Comparison of ENCODE assay signal across 8 mouse cellular contexts in genomic region chr10:8213906-8214421, GRCm38 (mm10).
DNase-seq lines count a peak whose midpoint lies in the region; ATAC-seq lines count a peak whose summit lies in the region.

No protein-coding gene starts in this region.

- peak overlapping the region; percentile 38 for H3K4me2 ChIP-seq in lung, embryonic 16.5 days (ENCODE audit: low read depth, low read length)

- H3K27me3 ChIP-seq in embryonic facial prominence, embryonic 10.5 days (replicated peaks; ENCODE audit: low read depth, poor library complexity, severe bottlenecking), result no peaks in the 10 kb centered on the region
- no peaks in the 10 kb centered on the region for H3K27me3 ChIP-seq in lung, embryonic 16.5 days (ENCODE audit: control insufficient read depth, insufficient read depth, low read depth, low read length)

- H3K4me1 ChIP-seq in embryonic facial prominence, embryonic 10.5 days, result peaks cover 55% of the 10 kb centered on the region
- H3K4me1 ChIP-seq in lung, embryonic 16.5 days (replicated peaks; ENCODE audit: control insufficient read depth, insufficient read depth, low read length), result peaks cover 21% of the 10 kb centered on the region

- DNase-seq in adrenal gland, adult (ENCODE audit: inconsistent age in 2 of 2, low spot score in 1 of 2), result peak; percentile 76 to 90
- DNase-seq in embryonic facial prominence, embryonic 10.5 days (ENCODE audit: low spot score), result peak; percentile 66
- DNase-seq in kidney, adult 9 months, result peak; percentile 35
- peak; percentile 75 to 78 for DNase-seq in spleen, postnatal 36 days (ENCODE audit: low spot score in 2 of 2)
- no peak for DNase-seq in urinary bladder, adult 2 months (ENCODE audit: low spot score)
- no peak for DNase-seq in gastrocnemius, adult 8-10 months (ENCODE audit: low spot score in 2 of 2)
- DNase-seq in ovary, adult 18-20 months (ENCODE audit: low spot score), result no peak

- no peak overlapping the region for H3K9ac ChIP-seq in lung, embryonic 16.5 days (ENCODE audit: low read length)

- peak overlapping the region; percentile 78 for H3K27ac ChIP-seq in embryonic facial prominence, embryonic 10.5 days (replicated peaks)
- H3K27ac ChIP-seq in lung, embryonic 16.5 days (ENCODE audit: low read length), result no peak overlapping the region; the same call in 1 of the 2 replicates

- ATAC-seq in lung, embryonic 16.5 days (ENCODE audit: low read depth), result peak; percentile 66

- WGBS in embryonic facial prominence, embryonic 10.5 days, result 50% methylated on average over 16 of the region's 16 CpGs
- WGBS in lung, embryonic 16.5 days, result 7% methylated on average over 16 of the region's 16 CpGs

- peak overlapping the region; percentile 18; the same call in 1 of the 2 replicates for H3K4me3 ChIP-seq in embryonic facial prominence, embryonic 10.5 days
- no peak overlapping the region for H3K4me3 ChIP-seq in lung, embryonic 16.5 days (ENCODE audit: low read length)

- H3K9me3 ChIP-seq in embryonic facial prominence, embryonic 10.5 days, result no peaks in the 10 kb centered on the region
- no peaks in the 10 kb centered on the region for H3K9me3 ChIP-seq in lung, embryonic 16.5 days (ENCODE audit: control insufficient read depth, low read length)

- no peaks in the 10 kb centered on the region for H3K36me3 ChIP-seq in embryonic facial prominence, embryonic 10.5 days (replicated peaks)
- no peaks in the 10 kb centered on the region for H3K36me3 ChIP-seq in lung, embryonic 16.5 days (ENCODE audit: control insufficient read depth, insufficient read depth, low read length)

Comparison
In these comparisons a context has a peak if more than half of its experiments do, and no peak if none do; other contexts are left out.
1. DNase-seq: peak in adrenal gland, adult (2 of 2), embryonic facial prominence, embryonic 10.5 days (single experiment), kidney, adult 9 months (single experiment) and spleen, postnatal 36 days (2 of 2); none in urinary bladder, adult 2 months (single experiment), gastrocnemius, adult 8-10 months (0 of 2) and ovary, adult 18-20 months (single experiment).